Mouse (Mus musculus): ENCODE measurements at regions not wholly inside any gene's neighbourhood (a gene's known extent, or its start where the extent isn't known, plus 50 kb on each side); places are given as distances from the start of the nearest gene placed in this dataset.

DNA sequence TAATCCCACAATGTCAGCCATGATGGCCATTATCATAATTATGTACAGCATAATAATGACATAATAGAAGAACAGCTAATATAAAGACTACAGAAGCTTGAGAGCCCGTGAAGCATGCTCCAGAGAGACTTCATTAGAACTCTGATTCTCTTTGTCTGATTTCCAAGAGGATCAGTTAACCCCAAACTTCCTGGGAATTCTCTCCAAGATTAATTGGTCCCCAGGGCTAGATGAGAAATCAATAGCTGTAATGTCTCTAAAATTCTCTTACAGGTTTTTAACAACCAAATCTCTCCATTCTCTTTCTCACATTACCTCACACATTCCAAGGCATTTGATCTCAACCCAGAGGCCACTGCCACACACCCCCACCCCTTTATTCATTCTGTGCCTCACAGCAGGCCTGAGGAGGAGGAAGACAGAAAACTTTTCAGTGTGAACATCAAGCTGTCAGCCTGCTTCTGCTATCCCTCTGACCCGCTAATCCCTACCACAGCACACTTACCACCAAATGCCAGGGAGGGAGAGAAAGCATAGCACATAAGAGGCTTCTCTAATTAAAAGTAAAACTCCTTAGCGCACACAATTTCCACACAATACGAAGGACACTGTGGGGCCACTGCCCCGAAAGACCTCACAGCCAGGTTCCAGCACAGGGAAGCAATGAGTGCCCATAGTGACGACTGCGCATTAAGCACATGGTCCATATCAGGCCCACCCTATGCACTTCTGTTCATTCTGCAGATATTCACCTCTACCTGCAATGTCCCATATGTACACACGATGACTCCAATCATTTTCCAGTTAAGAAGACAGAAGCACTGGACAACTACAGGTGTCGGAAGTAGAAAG, 60.4 kb upstream of the Adamts3 start:
- no peak for DNase-seq (ENCODE audit: extremely low read depth)
- Histone ChIP-seq H3K27ac (ENCODE audit: insufficient read depth, low read depth) (no peak overlapping the region), H3K4me2 (ENCODE audit: insufficient read depth, low read depth, poor library complexity, severe bottlenecking) (no peak overlapping the region), H3K4me1 (ENCODE audit: control insufficient read depth in 1 of 2, insufficient read depth in 2 of 2) (no peaks in the 10 kb centered on the region), H3K79me2 (replicated peaks; ENCODE audit: control insufficient read depth, extremely low read depth, insufficient read depth, poor library complexity, severe bottlenecking) (no peaks in the 10 kb centered on the region), H3K9me3 (replicated peaks; ENCODE audit: low read length) (no peaks in the 10 kb centered on the region), H3K36me3 (replicated peaks in 1 of 2; ENCODE audit: control insufficient read depth in 1 of 2, insufficient read depth in 1 of 2, low read length in 1 of 2) (no peaks in the 10 kb centered on the region), H3K9ac (ENCODE audit: insufficient read depth, low read depth) (no peak overlapping the region), H3K27me3 (replicated peaks) (no peaks in the 10 kb centered on the region), H3K4me3 (replicated peaks in 1 of 3; ENCODE audit: low read depth in 2 of 3, low read length in 2 of 3, poor library complexity in 1 of 3) (no peak overlapping the region)
- in situ Hi-C loops (cut with MboI; ENCODE audit: low pct_ligation_motif_present, low pct_unique_long_range_greater_than_20kb, low sequenced_read_pairs) = no loop called here
- no peak for TF ChIP-seq TBP (conservative IDR thresholded peaks at IDR 0.05; ENCODE audit: low read depth, low read length)
- no peak for TF ChIP-seq HCFC1 (IDR thresholded peaks at IDR 0.05; ENCODE audit: low read depth, low read length)
- TF ChIP-seq POLR2A (IDR thresholded peaks at IDR 0.05; ENCODE audit: low read depth, low read length) = no peak
- TF ChIP-seq MXI1 (IDR thresholded peaks at IDR 0.05; ENCODE audit: low read depth, low read length) = no peak
- no peak for TF ChIP-seq CHD1 (IDR thresholded peaks at IDR 0.05; ENCODE audit: low read depth, low read length)
- TF ChIP-seq MEF2A (IDR thresholded peaks at IDR 0.05; ENCODE audit: borderline replicate concordance, low read depth, low read length) = no peak
- no peak for TF ChIP-seq UBTF (IDR thresholded peaks at IDR 0.05; ENCODE audit: low read depth, low read length)
- TF ChIP-seq MAX (IDR thresholded peaks at IDR 0.05; ENCODE audit: low read length) = no peak
- no peak for TF ChIP-seq JUN (IDR thresholded peaks at IDR 0.05; ENCODE audit: insufficient read depth, low read depth, low read length)
- TF ChIP-seq NRF1 (IDR thresholded peaks at IDR 0.05; ENCODE audit: low read depth, low read length) = no peak
- no peak for TF ChIP-seq KAT2A (IDR thresholded peaks at IDR 0.05; ENCODE audit: insufficient replicate concordance, low read length)
- no peak for TF ChIP-seq MAFK (IDR thresholded peaks at IDR 0.05; ENCODE audit: insufficient replicate concordance, low read length)
- TF ChIP-seq ELF1 (IDR thresholded peaks at IDR 0.05; ENCODE audit: low read depth, low read length) = no peak
- no peak for TF ChIP-seq PAX5 (IDR thresholded peaks at IDR 0.05; ENCODE audit: low read length)
- TF ChIP-seq JUND (conservative IDR thresholded peaks at IDR 0.05; ENCODE audit: low read depth, low read length) = no peak
- dilution Hi-C loops (cut with MboI; ENCODE audit: extremely low pct_ligation_motif_present, extremely low pct_unique_long_range_greater_than_20kb, low sequenced_read_pairs) = no loop called here

DNA sequence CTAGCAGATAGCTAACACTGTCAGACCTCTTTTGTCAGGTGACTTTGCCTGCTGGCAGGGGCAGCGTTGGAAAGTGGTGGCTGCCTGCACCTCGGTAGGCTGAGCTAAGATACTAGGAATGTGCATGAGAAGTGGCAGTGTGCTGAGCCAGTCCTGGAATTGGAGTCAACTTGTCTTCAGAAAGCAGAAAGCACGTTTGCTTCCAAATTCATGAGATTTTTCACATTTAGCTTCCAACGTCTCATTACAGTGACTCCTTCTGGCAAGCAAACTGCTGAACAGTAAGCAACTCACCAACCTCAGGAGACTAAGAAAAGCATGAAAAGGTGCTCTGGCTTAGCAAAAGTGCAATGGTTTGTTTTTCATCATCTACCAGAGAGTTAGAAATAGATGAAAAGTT, 59.1 kb upstream of the Adamts3 start:
- dilution Hi-C loops (cut with MboI; ENCODE audit: extremely low pct_ligation_motif_present, extremely low pct_unique_long_range_greater_than_20kb, low sequenced_read_pairs) (no loop called here), in situ Hi-C loops (cut with MboI; ENCODE audit: low pct_ligation_motif_present, low pct_unique_long_range_greater_than_20kb, low sequenced_read_pairs) (no loop called here)
- Histone ChIP-seq H3K27me3 (replicated peaks) (no peaks in the 10 kb centered on the region), H3K4me2 (ENCODE audit: insufficient read depth, low read depth, poor library complexity, severe bottlenecking) (no peak overlapping the region), H3K36me3 (replicated peaks in 1 of 2; ENCODE audit: control insufficient read depth in 1 of 2, insufficient read depth in 1 of 2, low read length in 1 of 2) (no peaks in the 10 kb centered on the region), H3K4me3 (replicated peaks in 1 of 3; ENCODE audit: low read depth in 2 of 3, low read length in 2 of 3, poor library complexity in 1 of 3) (no peak overlapping the region), H3K4me1 (ENCODE audit: control insufficient read depth in 1 of 2, insufficient read depth in 2 of 2) (no peaks in the 10 kb centered on the region), H3K9ac (ENCODE audit: insufficient read depth, low read depth) (no peak overlapping the region), H3K9me3 (replicated peaks; ENCODE audit: low read length) (no peaks in the 10 kb centered on the region), H3K79me2 (replicated peaks; ENCODE audit: control insufficient read depth, extremely low read depth, insufficient read depth, poor library complexity, severe bottlenecking) (no peaks in the 10 kb centered on the region), H3K27ac (ENCODE audit: insufficient read depth, low read depth) (no peak overlapping the region)
- DNase-seq (ENCODE audit: extremely low read depth) = no peak
- TF ChIP-seq CTCF (conservative IDR thresholded peaks at IDR 0.05 in 1 of 2, IDR thresholded peaks at IDR 0.05 in 1 of 2; ENCODE audit: low read depth in 2 of 2, low read length in 2 of 2) = no peak
- no peak for TF ChIP-seq MYC (IDR thresholded peaks at IDR 0.05; ENCODE audit: low read depth, low read length)
- TF ChIP-seq ELF1 (IDR thresholded peaks at IDR 0.05; ENCODE audit: low read depth, low read length) = no peak
- TF ChIP-seq USF1 (IDR thresholded peaks at IDR 0.05; ENCODE audit: low read depth, low read length) = no peak
- no peak for TF ChIP-seq POLR2A (IDR thresholded peaks at IDR 0.05; ENCODE audit: low read depth, low read length)
- TF ChIP-seq JUND (conservative IDR thresholded peaks at IDR 0.05; ENCODE audit: low read depth, low read length) = no peak
- no peak for TF ChIP-seq ZMIZ1 (IDR thresholded peaks at IDR 0.05; ENCODE audit: low read depth, low read length)
- TF ChIP-seq E2F4 (IDR thresholded peaks at IDR 0.05; ENCODE audit: insufficient replicate concordance, low read depth, low read length) = no peak
- TF ChIP-seq EP300 (IDR thresholded peaks at IDR 0.05; ENCODE audit: low read length) = no peak
- no peak for TF ChIP-seq ZKSCAN1 (IDR thresholded peaks at IDR 0.05; ENCODE audit: borderline replicate concordance, low read depth, low read length)

All from CH12.LX (cell line).